Mouse (Mus musculus): ENCODE data around the gene Ankrd11.

DNA sequence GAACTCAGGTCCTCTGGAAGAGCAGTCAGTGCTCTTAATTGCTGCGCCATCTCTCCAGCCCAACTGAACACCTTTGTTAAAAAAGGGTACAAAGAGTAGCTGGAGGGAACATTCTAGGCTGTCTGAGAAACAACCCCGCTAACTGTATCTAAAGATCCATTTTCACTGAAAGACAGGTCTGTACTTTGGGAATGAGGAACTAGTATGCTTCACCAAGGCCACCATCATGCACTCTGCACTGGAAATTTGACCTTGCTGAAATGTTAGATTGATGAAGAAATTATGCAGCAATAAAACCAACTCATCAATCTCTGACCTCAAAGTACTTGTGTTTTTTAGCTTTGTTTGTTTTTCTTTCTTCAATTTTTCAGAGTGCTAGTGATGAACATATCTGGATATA, 17.9 kb downstream of the Ankrd11 start:
- TF ChIP-seq POLR2AphosphoS5 (IDR thresholded peaks at IDR 0.05; ENCODE audit: insufficient replicate concordance, low read depth, low read length): no peak
- TF ChIP-seq CTCF (IDR thresholded peaks at IDR 0.05; ENCODE audit: low read depth, low read length): no peak
- no peak for TF ChIP-seq TAL1 (conservative IDR thresholded peaks at IDR 0.05; ENCODE audit: low read depth, low read length)

All from G1E (cell line).